ENCODE assay signal across 8 mouse cellular contexts in genomic region chr3:131237785-131238633, GRCm38 (mm10). TPM values are rescaled to one million over a fixed set of nuclear protein-coding genes. Genes with fewer than 3 reads are reported as not detected.
A peak's percentile ranks its signal among the peaks of the same experiment; 100 is the strongest.
DNase-seq lines count a peak whose midpoint lies in the region; ATAC-seq and TF ChIP-seq lines count a peak whose summit lies in the region.

No protein-coding gene starts in this region.

- H3K9me3 ChIP-seq in G1E (replicated peaks): no peaks in the 10 kb centered on the region
- no peaks in the 10 kb centered on the region for H3K9me3 ChIP-seq in forebrain, postnatal 0 days (ENCODE audit: low read length)
- H3K9me3 ChIP-seq in hindbrain, embryonic 10.5 days: no peaks in the 10 kb centered on the region
- no peaks in the 10 kb centered on the region for H3K9me3 ChIP-seq in lung, embryonic 15.5 days

- peak; percentile 37 for DNase-seq in G1E (ENCODE audit: low spot score)
- DNase-seq in cerebellum, adult 11-12 months: peak; percentile 44
- DNase-seq in forebrain, postnatal 0 days: peak; percentile 92
- DNase-seq in hindbrain, embryonic 10.5 days (ENCODE audit: low spot score): peak; percentile 88
- peak; percentile 48 for DNase-seq in layer of hippocampus, adult 9-10 months (ENCODE audit: low spot score)
- peak; percentile 70 for DNase-seq in ovary, postnatal 14 days (ENCODE audit: low spot score)
- peak; percentile 85 for DNase-seq in thymus, postnatal 14 days

- H3K4me3 ChIP-seq in G1E (ENCODE audit: low read depth, low read length): no peak overlapping the region
- 0 out of 2 replicates have a peak overlapping the region, but pooled peaks have one; percentile 7 for H3K4me3 ChIP-seq in forebrain, postnatal 0 days (ENCODE audit: low read depth, low read length)
- no peak overlapping the region for H3K4me3 ChIP-seq in hindbrain, embryonic 10.5 days
- H3K4me3 ChIP-seq in lung, embryonic 15.5 days: no peak overlapping the region

- WGBS in forebrain, postnatal 0 days: 61% methylated on average over 19 of the region's 19 CpGs
- 64% methylated on average over 19 of the region's 19 CpGs for WGBS in hindbrain, embryonic 10.5 days
- WGBS in lung, embryonic 15.5 days: 56% methylated on average over 19 of the region's 19 CpGs

- peak; percentile 91 for ATAC-seq in G1E (ENCODE audit: extremely low read depth, insufficient number of reproducible peaks, low FRiP score, poor library complexity, severe bottlenecking)
- peak; percentile 90 for ATAC-seq in forebrain, postnatal 0 days
- ATAC-seq in lung, embryonic 15.5 days (ENCODE audit: borderline replicate concordance, extremely low read depth, low FRiP score, low TSS enrichment): peak; percentile 84

- peak; percentile 43; the same call in 1 of the 2 replicates for TF ChIP-seq CTCF in G1E (IDR thresholded peaks at IDR 0.05; ENCODE audit: low read depth, low read length)
- TF ChIP-seq CTCF in forebrain, postnatal 0 days (IDR thresholded peaks at IDR 0.05; ENCODE audit: low read depth): peak; percentile 96

- H3K9ac ChIP-seq in forebrain, postnatal 0 days: 0 out of 2 replicates have a peak overlapping the region, but pooled peaks have one; percentile 19
- no peak overlapping the region for H3K9ac ChIP-seq in lung, embryonic 15.5 days

- no peak overlapping the region for H3K27ac ChIP-seq in forebrain, postnatal 0 days (ENCODE audit: low read depth, low read length)
- H3K27ac ChIP-seq in hindbrain, embryonic 10.5 days: no peak overlapping the region
- no peak overlapping the region for H3K27ac ChIP-seq in lung, embryonic 15.5 days

- peak overlapping the region; percentile 35 for H3K4me2 ChIP-seq in forebrain, postnatal 0 days (ENCODE audit: low read depth)
- H3K4me2 ChIP-seq in lung, embryonic 15.5 days: no peak overlapping the region

- no peaks in the 10 kb centered on the region for H3K27me3 ChIP-seq in G1E (ENCODE audit: insufficient read depth, low read length)
- no peaks in the 10 kb centered on the region for H3K27me3 ChIP-seq in forebrain, postnatal 0 days (ENCODE audit: insufficient read depth, low read length)
- H3K27me3 ChIP-seq in hindbrain, embryonic 10.5 days (ENCODE audit: insufficient read depth, poor library complexity, severe bottlenecking): no peaks in the 10 kb centered on the region
- no peaks in the 10 kb centered on the region for H3K27me3 ChIP-seq in lung, embryonic 15.5 days

- peaks cover 88% of the 10 kb centered on the region for H3K36me3 ChIP-seq in G1E (replicated peaks)
- H3K36me3 ChIP-seq in forebrain, postnatal 0 days (ENCODE audit: insufficient read depth): no peaks in the 10 kb centered on the region
- peaks cover 16% of the 10 kb centered on the region for H3K36me3 ChIP-seq in hindbrain, embryonic 10.5 days
- peaks cover 37% of the 10 kb centered on the region for H3K36me3 ChIP-seq in lung, embryonic 15.5 days

- no peaks in the 10 kb centered on the region for H3K4me1 ChIP-seq in G1E (ENCODE audit: insufficient read depth, low read depth, low read length)
- no peaks in the 10 kb centered on the region for H3K4me1 ChIP-seq in forebrain, postnatal 0 days (ENCODE audit: insufficient read depth)
- 0 out of 2 replicates have a peak, but pooled peaks cover 2% of the 10 kb centered on the region for H3K4me1 ChIP-seq in hindbrain, embryonic 10.5 days (replicated peaks)
- no peaks in the 10 kb centered on the region for H3K4me1 ChIP-seq in lung, embryonic 15.5 days

RNA-seq across cellular contexts. Expression of gene Hadh, which starts 33.9 kb away (rescaled TPM):
- total RNA-seq in G1E (2014; fragmentation: Nextera tagmentation) (69.3 and 79.8 TPM in 2 replicates), G1E (2017) (66.7 and 72.8 TPM in 2 replicates)
- polyA plus RNA-seq in G1E (2012): 26.1 and 43.6 TPM in 2 replicates
- 14.0 and 21.0 TPM in 2 replicates for total RNA-seq in forebrain, postnatal 0 days (2014; rRNA removed)
- 30.3 and 33.0 TPM in 2 replicates for polyA plus RNA-seq in forebrain, postnatal 0 days (2015; fragmentation: Nextera tagmentation; extraction: Ambion mirVana)
- 73.1 and 81.1 TPM in 2 replicates for polyA plus RNA-seq in hindbrain, embryonic 10.5 days (2016; fragmentation: Nextera tagmentation; extraction: Ambion mirVana)
- polyA plus RNA-seq in lung, embryonic 15.5 days (2015; fragmentation: Nextera tagmentation; extraction: Ambion mirVana): 106 and 108 TPM in 2 replicates

Comparison
In these comparisons a context has a peak if more than half of its experiments do, and no peak if none do; other contexts are left out.
1. DNase-seq: peak in every context shown above with its lines; median percentile 92 in forebrain, postnatal 0 days; 88 in hindbrain, embryonic 10.5 days; 85 in thymus, postnatal 14 days; 70 in ovary, postnatal 14 days; 48 in layer of hippocampus, adult 9-10 months; 44 in cerebellum, adult 11-12 months; 37 in G1E.